Mouse (Mus musculus): ENCODE measurements around the gene Klhl8.

Klhl8 gene

DNA sequence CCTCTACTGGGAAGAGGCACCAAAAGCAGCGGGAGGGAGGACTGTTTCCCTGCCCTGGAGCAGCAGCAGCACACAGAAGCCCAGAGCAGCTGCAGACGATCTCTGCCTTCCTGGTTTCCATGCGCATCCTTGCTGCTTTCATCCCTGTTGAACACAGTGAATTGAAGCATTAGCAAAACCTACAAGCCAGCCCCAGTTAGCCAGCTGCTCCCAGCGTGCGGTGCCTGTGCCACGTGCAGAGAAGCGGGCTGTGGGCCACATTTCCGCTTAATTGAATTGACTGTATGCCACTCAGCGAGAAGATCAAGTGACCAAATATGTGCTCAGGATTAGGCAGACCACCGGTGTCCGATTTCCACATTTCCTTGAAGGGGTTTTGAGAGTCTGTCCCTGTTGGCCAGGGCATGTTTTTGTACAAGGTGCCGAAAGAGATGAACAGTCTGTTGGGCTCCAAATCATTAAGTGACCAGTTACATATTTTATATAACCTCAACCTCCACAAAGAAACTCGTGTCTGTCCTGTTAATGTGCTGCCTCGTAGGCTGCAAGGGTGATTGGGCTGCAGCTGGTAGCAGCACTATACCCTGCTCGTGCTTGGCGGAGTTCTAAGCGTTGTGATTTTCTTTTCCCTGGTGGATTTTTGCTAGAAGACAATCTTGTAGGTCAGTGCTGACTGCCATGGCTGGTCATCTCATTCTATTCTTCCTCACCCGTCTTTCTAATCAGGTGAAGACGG, 65.5 kb downstream of the Klhl8 start:
- DNase-seq: no peak

DNA sequence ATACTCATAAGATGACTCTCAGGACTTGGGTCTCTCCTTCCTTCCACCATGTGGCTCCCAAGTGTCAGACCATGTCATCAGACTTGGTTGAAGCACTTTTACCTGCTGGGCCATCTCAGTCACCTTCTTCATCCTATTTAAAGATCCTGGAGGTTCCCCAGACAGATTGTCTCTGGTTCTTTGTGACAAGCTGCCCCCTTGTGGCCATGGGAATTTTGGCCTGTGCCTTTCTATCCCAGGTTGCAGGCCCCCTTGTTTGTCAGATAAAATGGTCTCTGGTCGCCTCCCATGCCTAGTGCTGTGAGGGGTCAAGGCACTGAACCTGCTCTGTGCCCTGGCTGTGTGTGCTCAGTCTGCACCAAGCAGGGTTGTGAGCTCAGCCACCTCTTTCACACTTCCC, 67.1 kb downstream of the Klhl8 start:
- DNase-seq: no peak

DNA sequence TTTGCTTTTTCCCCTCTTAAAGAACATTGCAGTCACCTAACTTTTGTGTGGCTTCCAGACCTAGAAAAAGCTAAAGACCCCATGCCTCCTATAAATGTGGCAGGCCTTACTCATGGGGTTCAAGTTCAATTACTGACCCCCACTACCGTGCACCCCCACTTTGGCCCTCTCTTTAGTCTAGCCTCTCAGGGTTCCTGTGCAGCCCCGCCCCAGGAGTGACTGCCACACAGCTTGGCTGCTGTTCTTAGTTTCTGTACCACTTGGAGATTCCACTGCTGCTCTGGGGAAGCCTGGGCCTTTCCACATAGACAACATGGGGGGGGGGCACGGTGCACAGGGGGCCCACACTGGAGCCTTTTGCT, 71.8 kb downstream of the Klhl8 start:
- DNase-seq: no peak

DNA sequence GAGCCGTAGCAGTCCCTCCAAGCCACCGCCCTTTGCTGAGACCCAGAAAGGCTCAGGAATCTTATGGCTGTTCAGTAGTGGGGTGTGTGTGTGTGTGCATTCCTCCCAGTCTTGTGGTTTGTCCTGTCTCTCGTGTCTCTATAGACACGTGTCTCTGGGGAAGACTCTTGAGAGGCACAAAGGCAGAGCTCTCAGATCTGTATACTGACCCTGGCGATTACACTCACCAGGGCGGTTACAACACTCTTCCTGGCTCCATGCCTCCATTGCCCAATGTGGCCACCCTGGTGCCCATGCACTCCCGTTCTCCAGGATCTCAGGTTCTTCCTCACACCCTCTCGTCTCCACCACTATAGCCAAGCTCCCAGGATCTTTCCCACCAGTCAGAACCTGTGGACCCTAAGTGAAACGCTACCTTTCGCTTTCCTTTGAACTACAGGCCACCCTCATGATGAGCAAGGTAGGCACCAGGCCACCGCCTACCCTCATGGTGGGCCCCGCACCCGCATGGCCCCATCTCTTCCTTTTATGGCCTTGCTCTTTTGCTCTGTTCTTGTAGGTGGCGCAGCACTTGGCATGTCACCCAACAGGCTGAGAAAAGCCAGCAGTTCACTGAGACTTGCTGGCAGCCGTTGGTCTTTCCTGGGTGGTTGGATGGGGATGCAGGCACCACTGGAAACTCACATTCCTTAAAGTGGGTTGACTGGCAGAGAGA, 72.4 kb downstream of the Klhl8 start:
- no peak for DNase-seq

DNA sequence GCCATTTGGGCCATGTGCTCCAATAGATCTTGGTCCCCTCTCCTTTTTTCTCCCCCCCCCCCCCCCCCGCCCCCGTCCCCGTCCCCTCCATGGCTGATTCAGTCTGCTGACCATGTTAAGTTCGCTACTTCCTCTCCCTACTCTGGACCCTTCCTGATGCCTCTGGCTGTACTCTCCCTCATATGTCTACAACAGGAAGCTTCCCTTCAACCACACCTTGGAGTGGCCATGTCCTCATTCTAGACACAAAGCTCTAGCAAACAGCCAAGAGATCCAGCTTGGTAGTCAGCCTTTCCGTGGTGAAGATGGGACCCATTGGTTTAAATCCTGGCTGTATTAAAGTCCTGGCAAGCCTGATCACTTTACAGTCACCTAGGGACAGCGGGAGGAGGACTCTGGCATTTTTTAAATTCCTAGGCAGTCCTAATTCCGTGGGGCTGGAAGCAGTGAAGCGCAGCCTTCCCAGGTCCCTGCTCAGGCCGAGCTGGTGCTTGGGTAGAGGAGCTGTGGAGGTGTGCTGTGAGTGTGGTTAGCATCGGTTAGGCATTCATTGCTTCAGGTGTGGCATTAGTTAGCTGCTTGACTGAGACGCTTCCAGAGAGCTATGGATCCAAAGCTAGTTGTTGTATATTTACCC, 74.8 kb downstream of the Klhl8 start:
- no peak for DNase-seq

DNA sequence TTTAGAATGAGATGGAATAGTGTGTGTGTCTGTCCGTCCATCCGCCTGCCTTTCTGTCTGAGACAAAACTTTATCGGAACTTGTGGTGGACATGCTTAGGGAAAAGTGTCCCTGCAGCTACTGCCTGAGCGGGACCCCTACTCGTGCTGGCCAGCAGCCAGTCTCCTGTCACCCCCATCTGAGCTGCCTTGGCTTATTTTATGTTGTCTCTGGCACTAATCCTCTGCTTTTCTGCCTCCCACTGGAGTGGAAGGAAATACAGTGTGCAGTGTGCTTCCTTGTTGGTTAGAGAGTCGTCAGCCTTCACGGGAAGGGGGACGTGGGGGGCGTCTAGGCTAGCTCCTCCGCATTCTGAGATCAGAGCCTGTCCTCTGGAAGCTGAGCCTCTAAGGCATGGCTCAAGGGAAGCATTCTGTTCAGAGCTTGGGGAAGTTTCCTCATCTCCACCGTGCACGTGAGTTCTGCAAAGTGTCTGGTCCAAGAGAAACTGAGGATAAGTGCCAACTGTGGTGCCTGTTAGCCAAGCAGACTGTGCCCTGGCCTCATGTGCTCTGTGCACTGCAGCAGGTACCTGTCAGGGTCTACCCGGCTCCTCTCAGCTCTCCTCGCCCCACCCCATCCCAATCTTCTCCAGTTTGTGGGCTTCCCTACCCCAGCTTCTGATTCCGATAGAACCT, 75.5 kb downstream of the Klhl8 start:
- DNase-seq: no peak

DNA sequence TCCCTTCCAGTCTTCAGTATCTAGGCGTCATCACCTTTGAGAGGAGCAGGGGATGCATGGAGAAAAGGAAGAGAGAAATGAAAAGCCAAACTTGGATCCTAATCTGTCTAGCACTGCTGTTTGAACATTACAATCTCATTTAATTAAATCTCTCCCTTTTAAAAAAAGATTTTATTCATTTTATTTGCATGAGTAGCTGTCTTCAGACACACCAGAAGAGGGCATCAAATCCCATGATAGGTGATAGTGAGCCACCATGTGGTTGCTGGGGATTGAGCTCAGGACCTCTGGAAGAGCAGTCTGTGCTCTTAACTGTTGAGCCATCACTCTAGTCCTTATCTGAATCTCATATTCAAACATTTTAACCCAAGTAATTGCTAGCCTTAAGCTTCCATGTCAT, 80.2 kb downstream of the Klhl8 start:
- no peak for DNase-seq

DNA sequence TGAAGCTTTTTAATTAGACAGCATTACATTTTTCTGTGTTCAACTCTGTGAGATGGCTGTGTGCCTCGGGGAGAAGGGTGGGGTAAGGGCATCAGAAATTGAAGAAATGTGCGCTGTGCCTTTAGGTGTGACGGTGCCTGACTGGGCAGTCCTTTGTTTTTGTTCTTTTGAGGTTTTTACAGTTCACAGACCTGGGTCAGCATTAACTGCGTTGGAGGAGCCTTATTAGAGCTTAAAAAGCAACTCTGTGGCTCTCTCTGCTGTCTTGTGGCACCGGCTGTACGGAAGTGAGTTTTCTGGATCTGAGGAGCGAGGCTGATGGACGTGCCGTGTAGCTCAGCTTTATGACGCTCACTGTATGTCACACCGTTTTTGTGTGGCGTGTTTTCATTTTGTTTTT, 81.9 kb downstream of the Klhl8 start:
- no peak for DNase-seq

DNA sequence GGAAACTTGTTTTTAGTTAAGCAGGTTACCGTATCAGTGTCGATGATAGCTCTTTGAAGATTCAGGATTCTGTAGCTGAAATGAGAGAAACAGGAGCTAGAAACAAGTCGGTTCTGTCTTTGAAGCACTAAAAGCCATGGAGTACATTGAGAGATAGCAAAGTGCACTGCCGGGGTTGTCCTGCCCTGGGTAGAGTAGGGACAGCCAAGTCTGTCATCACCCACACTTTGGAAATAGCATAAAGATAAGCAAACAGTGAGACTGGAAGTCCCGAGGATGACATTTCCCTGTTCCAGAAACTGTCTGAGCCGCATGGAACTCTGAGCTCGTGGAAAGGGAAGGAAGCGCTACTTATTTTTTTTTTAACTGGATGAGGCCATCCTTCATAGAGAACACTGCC, 82.3 kb downstream of the Klhl8 start:
- no peak for DNase-seq

DNA sequence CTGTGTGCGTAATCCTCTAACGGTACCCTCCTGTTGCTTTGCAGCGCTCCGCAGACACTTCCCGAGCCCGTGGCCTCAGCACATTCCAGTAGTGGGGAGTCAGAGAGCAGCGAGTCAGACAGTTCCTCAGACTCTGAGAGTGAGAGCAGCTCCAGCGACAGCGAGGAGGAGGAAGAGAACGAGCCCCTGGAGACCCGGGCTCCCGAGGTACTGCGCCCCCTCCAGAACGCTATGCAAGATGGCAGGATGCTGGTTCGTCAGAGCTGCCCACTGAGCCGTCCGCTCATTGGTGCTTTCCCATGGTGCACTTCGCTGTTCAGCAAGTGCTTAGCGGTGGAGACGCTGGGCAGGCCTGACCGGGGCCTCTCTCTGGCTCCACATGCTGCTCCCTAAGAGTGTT, 82.8 kb downstream of the Klhl8 start:
- DNase-seq: no peak

DNA sequence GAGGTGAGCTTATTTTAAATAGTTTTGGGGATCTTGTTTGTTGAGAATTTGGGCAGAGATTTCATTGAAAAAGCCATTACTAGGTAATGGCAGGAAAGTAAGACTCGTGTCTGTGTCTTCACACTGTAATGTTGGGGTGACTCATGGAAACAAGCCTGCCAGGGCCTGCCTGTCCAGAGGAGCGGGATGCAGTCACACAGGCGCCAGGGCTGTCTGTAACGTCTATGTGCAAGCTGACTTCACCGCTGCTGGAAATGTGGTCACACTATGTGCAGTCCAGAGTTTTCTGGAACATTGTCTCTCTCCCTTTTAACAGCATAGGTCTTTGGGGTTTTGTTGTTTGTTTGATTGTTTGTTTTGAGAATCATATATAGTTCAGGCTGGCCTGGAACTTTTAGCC, 88.1 kb downstream of the Klhl8 start:
- DNase-seq: no peak

DNA sequence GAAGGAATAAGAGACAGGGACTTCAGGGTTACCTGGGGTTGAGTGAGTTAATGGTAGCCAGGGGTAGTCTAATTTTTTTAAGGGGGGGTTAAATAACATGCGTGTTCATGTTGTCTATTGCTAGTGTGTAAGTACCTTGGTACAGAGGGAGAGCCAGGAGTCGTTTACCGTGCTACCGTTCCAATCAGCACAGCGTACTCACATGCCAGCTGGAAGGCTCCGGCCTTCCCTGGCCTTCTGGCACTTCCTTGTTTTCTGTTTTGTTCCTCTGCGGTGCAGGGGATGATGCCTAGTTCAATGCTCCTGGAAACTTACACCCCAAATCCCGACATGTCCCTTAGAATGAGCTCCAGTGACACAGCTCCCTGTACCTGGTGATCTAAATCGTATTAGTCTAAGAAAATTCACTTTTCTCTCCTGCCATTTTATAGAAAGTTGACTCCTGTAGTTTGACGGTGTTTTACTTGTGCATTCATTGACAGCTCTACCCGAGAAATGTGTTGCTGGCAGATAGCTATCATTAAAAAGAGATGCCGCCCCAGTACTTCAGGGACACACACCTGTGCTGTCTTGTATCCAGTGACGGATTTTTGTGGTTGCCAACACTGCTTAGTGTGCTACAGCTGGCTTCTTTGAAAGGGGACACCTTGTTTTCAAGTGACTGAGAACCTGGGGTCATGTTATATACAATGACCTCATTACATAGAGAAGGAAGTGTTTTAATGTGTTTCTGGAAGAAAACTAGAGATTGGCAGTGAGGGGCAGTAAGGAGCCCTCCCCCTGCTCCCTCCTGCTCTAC, 89.4 kb downstream of the Klhl8 start:
- no peak for DNase-seq

DNA sequence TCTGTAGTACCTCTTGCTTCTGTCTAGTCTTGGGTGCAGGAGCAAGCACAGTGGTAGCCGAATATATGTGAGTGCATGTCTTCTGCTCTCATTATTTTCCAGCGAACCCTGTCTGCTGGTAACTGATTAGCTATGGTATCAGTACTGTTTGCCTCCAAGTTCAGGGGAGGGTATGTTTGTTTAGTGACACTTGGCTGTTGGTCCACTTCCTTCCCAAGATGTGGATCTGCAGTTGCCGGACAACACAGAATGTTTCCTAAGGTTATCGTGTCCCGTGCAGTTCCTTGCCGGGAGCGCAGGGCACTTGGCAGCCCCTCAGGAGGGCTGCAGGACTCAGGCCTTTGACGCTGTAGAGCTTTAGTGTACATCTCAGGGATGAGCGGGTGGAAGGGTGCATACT, 90.0 kb downstream of the Klhl8 start:
- DNase-seq: no peak

DNA sequence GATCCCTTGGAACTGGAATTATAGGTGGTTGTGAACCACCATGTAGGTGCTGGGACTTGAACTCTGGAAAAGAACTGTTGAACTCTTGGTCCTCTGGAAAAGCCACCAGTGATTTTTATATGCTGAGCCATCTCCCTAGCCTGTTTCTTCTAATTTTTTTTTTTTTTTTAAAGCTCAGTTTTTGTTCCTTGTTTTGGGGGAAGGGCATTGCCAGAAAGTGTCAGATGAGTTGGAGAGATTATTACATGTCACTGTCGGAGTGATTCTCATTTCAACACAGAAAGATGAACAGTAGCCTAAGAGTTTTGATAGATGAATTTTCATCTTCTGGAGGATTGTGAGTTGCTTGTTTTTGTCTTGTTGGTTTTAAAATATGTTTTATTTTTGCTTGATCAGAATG, 91.4 kb downstream of the Klhl8 start:
- no peak for DNase-seq

DNA sequence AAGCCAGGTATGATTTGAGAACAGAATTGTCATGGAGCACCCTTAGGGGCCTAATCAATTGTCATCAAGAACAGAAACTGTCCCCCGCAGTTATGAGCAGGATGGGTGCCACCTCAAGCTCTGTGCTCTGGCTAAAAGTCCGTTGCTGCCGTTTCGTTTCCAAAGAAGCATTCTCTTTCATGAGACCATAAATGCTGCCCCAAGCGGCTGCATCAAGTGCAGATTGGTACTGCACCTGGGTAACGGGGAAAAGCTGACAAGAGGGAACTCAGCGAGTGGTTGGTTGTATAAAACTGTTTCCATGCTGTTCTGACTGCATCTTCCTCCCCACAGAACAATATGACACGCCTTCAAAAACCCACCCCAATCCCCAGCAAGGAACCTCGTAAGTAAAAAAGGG, 92.5 kb downstream of the Klhl8 start:
- DNase-seq: no peak

DNA sequence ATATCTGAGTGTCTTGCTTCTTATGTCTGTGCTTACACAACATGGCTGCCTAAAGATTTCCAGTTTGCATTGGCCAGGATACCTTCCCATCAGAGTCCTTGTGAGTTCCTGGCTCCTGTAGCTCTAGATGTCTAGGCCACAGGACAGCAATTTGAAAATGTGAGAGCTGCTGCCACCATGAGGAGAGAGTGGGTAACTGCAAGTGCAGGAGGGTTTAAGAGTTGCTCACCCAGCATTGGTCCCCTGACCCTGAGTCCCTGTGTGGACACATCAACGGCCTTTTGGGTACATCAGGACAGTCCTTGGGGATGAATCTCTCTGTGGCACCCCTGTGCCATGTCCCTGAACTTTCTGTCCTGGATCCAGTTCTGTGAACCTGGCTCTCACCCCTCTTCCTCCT, 93.3 kb downstream of the Klhl8 start:
- peak; percentile 77 for DNase-seq

DNA sequence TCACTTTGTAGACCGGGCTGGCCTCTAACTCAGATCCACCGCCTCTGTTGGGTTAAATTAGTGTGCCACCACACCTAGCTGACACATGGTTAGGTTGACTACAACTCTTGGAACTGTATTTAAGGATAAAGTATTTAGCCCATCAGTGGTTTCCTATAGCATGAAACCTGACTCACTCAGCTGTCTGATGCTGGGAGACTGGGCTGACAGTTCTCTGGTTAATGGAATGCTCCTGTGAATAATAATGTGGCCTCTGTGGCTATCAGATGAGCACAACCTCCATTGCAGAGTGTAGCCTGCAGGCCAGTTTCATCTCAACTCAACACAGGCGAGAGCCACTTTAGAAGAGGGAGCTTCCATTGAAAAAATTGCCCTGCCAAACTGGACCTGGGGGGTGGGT, 94.3 kb downstream of the Klhl8 start:
- no peak for DNase-seq

DNA sequence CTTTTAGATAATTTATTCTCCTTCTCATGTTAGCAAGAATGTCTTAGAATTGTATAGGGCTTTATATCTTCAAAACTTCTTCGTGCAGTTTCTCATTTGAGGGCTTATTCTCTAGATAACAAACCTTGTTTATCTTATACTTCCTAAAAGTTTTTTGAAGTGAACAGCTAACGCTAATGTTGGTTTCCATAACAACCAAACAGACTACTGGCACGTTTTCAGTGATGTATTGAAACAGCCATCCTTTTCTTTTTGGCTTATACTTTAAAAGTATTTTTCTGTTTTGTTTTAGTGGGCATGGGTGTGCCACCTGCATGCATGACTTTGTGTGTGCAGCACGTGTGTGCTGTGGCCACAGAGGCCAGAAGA, 95.8 kb downstream of the Klhl8 start:
- DNase-seq: no peak

DNA sequence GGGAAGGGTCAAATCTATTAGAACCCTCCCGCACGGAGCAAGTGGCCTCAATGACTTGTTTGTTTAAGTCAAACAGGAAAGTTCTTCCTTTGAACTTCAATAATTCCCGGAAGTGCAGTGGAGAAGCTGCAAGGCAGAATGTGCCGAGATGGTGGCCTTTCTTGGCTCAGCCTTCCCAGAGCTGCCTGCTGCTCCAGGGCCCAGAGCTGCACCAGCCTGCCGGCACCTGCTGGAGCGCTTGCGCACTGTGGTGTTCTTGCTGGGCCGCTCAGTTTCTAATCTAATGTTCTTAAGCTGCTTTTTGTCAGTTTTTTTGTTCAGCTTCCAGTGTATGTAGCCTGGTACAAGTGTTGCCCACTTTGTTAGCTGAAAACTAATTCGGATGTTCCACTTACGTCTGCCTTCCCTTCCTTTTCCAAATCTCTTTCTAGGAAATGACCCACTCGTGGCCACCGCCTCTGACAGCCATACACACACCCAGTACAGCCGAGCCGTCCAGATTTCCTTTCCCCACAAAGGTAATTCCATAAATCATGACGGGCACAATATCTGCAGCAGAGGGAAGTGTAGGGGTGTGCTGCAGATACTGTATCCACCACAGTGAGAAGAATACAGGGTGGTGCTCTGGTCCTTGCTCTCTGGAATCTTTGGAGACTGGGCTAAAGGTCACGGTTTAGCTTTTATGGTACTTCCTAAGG, 96.4 kb downstream of the Klhl8 start:
- no peak for DNase-seq

DNA sequence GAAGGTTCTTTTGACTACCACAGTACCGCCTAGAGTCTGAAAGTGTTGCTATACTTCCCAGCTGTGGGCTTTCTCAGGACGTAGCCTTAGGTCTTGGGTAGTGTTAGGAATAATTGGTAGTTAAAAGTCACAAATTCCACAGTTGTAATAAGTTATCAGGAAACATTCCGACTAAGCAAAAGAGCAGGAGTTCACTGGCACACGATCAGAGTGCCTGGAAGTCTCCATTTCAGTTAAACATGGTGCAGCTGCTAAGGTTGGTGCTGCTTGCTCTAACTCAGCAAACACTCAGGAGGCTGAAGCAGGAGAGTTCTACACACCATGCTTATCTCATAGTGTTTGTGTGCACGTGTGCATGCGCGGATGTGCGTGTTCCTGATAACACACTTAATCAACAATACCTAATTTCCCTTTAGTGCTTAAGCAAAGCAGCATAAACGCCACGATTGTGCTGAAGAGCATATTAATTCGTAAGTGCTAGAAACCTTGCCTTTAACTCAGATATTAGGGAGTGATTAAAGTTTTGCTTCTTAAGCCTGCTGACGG, 97.0 kb downstream of the Klhl8 start:
- DNase-seq: no peak

DNA sequence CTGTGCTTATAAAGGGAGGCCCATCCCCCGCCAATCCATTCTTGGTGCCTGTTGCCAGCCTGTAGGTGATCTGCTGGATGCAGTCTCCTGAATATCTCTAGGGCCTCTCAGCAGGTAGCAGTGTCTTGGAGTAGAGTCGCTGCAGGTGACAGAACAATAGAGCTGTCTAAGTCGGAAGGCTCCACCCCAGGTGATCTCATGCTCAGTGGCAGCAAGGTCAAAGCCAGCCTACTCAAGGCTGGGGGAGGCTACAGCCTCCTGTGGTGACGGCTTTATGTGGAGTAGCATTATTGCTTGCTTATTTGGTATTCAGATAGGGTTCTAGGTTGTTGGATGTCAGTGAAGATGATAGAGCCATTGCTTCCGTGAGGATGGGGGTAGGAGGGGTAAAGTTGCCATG, 97.8 kb downstream of the Klhl8 start:
- DNase-seq: no peak
